Mouse (Mus musculus): ENCODE measurements around the gene Sdhd.

DNA sequence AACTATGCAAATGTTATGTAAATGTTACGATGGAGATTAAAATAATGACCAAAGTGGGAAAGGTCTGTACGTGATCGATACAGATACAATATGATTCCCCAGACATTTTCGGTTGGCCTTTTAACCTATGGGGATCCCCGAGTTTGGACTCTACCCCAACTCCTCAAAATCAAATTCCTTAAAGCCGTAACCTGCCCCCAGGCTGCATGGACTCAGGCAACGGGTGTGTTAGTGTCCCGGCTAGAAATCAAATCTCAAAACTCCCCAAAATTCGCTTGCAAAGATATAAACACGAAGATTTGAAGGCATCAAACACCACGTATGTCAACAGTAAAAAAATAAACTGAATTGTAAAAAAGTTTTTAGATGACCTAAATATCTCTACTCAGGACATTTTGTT lies 12.5 kb upstream of the Sdhd start:
- TF ChIP-seq HCFC1 (IDR thresholded peaks at IDR 0.05; ENCODE audit: borderline replicate concordance, insufficient read depth, low read length) (no peak), MAFK (IDR thresholded peaks at IDR 0.05; ENCODE audit: insufficient read depth, low read depth, low read length) (no peak)

All from ES-E14 (cell line).